Mouse (Mus musculus) liver, embryonic 13.5 days (tissue): ENCODE results near the gene Dnm3. TPM values are rescaled to one million over a fixed set of nuclear protein-coding genes. Genes with fewer than 3 reads are reported as not detected.

Experiments
- ATAC-seq: fragments of 200-750 bp; cut with Nextera tagmentation; 2 replicates; pipeline ENCODE4 v1.8.0; 2017; ENCODE audit warnings: low read depth, mild to moderate bottlenecking, moderate number of reproducible peaks, moderate library complexity
- DNase-seq: peaks from one replicate; pipeline ENCODE4 v3.0.0; 2022
- H3K27ac ChIP-seq: fragments of 300-500 bp; sonication (generic); 2 replicates; pipeline ENCODE4 v1.5.1; 2015; ENCODE audit warnings: moderate library complexity, mild to moderate bottlenecking, inconsistent platforms
- H3K27me3 ChIP-seq: fragments of 300-500 bp; sonication (generic); 2 replicates; pipeline ENCODE4 v1.6.1; 2015; ENCODE audit warnings: mild to moderate bottlenecking, inconsistent platforms
- H3K36me3 ChIP-seq: fragments of 300-500 bp; sonication (generic); 2 replicates; pipeline ENCODE4 v1.6.1; 2015; ENCODE audit warnings: mild to moderate bottlenecking, inconsistent platforms
- H3K4me1 ChIP-seq: fragments of 300-500 bp; sonication (generic); replicated peaks from 2 replicates; pipeline ENCODE4 v1.6.1; 2015; ENCODE audit warnings: inconsistent platforms
- H3K4me2 ChIP-seq: fragments of 300-500 bp; sonication (generic); 2 replicates; pipeline ENCODE4 v1.6.1; 2015; ENCODE audit warnings: inconsistent platforms, mild to moderate bottlenecking, moderate library complexity
- H3K4me3 ChIP-seq: fragments of 300-500 bp; sonication (generic); replicated peaks from 2 replicates; pipeline ENCODE4 v1.5.1; 2015; ENCODE audit warnings: mild to moderate bottlenecking, inconsistent platforms
- H3K9ac ChIP-seq: fragments of 300-500 bp; sonication (generic); 2 replicates; pipeline ENCODE4 v1.6.1; 2015; ENCODE audit warnings: mild to moderate bottlenecking, inconsistent platforms
- H3K9me3 ChIP-seq: fragments of 300-500 bp; sonication (generic); replicated peaks from 2 replicates; pipeline ENCODE4 v1.6.1; 2016; ENCODE audit warnings: inconsistent platforms
- WGBS: fragments of 180-500 bp; shearing (Covaris S2); methylation state at CpG from one replicate; pipeline ENCODE4 v1.1.7; 2015; ENCODE audit not compliant: insufficient replicate concordance; 5-methylcytosine and 5-hydroxymethylcytosine counted together
- polyA plus RNA-seq: library from polyadenylated mRNA; unstranded; fragments of >200 nt; fragmentation: Nextera tagmentation; extraction: Ambion mirVana; gene quantifications from 2 replicates; pipeline ENCODE4 v1.2.1, GENCODE M21; 2015

Dnm3 gene
- polyA plus RNA-seq, 1 experiment from 2014 or later, result 1.2 TPM

GRCm38 (mm10) chr1:162126856-162127792 is 350.7 kb downstream of the Dnm3 start:
- no peaks in the 10 kb centered on the region for H3K36me3 ChIP-seq
- no peak overlapping the region for H3K9ac ChIP-seq
- no peak overlapping the region for H3K27ac ChIP-seq
- WGBS, result 50% methylated on average over 8 of the region's 8 CpGs
- H3K4me3 ChIP-seq, result no peak overlapping the region
- no peak for ATAC-seq
- H3K9me3 ChIP-seq, result no peaks in the 10 kb centered on the region
- no peaks in the 10 kb centered on the region for H3K4me1 ChIP-seq
- H3K27me3 ChIP-seq, result no peaks in the 10 kb centered on the region
- DNase-seq, result no peak
- no peak overlapping the region for H3K4me2 ChIP-seq

DNA sequence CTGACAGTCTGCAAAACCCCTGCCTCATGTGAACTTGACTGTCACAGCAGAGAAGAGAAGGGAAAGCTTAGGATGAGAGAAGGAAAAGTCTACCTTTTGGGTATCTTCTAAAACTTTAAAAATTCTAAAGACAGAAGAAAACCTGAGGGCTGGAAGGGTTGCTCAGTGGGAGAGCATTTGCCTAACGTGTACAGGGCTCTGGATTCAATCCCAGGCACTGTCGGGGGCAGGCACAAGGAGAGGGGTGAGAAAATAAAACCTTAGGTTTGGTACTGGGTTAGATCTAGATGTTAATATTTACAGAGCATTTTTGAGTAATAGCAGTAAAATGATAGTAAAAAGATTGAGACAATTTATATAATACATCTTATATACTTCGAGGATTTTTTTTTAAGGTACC is 353.4 kb downstream of the Dnm3 start:
- H3K27me3 ChIP-seq, result no peaks in the 10 kb centered on the region
- no peaks in the 10 kb centered on the region for H3K36me3 ChIP-seq
- no peaks in the 10 kb centered on the region for H3K9me3 ChIP-seq
- no peak overlapping the region for H3K27ac ChIP-seq
- no peak overlapping the region for H3K9ac ChIP-seq
- no peaks in the 10 kb centered on the region for H3K4me1 ChIP-seq
- H3K4me3 ChIP-seq, result no peak overlapping the region
- no peak for DNase-seq
- no peak overlapping the region for H3K4me2 ChIP-seq
- ATAC-seq, result no peak
- 61% methylated on average over 3 of the region's 3 CpGs for WGBS

DNA sequence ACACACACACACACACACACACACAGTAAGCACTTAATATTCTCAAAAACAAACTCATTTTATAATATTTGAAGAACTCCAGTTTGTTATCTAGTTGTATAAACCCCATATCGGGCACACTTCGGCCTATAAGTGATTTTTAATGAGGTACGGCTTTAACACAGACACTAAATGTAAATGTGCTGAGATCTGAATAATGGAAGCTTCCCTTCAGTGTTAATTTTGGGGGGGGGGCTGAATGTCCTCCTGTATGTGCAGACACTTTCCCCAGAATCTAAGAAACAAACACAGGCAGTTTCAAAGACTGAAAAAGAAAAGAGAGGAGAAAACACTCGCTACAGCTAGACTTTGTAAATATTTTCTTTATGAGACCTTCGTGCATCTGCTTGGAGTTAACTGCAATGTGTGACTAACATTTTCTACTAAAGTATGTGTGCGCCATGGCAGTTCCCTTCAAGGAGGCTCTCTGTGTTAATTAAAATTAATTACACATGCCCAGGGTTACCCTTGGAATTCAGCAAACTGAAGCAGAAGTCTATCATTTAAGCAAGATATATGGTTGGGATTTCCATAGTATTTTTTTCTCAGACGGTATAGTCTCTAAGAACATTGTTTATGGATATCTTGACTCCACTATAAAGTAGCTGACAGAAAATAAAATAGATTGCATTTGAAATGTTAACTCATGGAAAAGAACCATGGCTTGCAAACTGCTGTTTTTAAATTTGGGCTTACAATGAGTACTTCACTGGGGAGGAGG is 356.2 kb downstream of the Dnm3 start:
- Histone ChIP-seq H3K36me3 (no peaks in the 10 kb centered on the region), H3K27ac (no peak overlapping the region), H3K4me3 (no peak overlapping the region), H3K4me2 (no peak overlapping the region), H3K4me1 (no peaks in the 10 kb centered on the region), H3K9me3 (no peaks in the 10 kb centered on the region), H3K9ac (no peak overlapping the region), H3K27me3 (no peaks in the 10 kb centered on the region)
- 69% methylated on average over 7 of the region's 7 CpGs for WGBS
- ATAC-seq, result no peak
- DNase-seq, result no peak

GRCm38 (mm10) chr1:162109437-162109813 is 368.4 kb downstream of the Dnm3 start:
- Histone ChIP-seq H3K4me1 (no peaks in the 10 kb centered on the region), H3K4me2 (no peak overlapping the region), H3K9me3 (no peaks in the 10 kb centered on the region), H3K27me3 (no peaks in the 10 kb centered on the region), H3K9ac (no peak overlapping the region), H3K27ac (no peak overlapping the region), H3K4me3 (no peak overlapping the region), H3K36me3 (no peaks in the 10 kb centered on the region)
- DNase-seq (no peak), ATAC-seq (no peak)
- WGBS, result 68% methylated on average over 7 of the region's 7 CpGs

GRCm38 (mm10) chr1:162108726-162109436 is 369.0 kb downstream of the Dnm3 start:
- Histone ChIP-seq H3K4me2 (no peak overlapping the region), H3K9ac (no peak overlapping the region), H3K27ac (no peak overlapping the region), H3K27me3 (no peaks in the 10 kb centered on the region), H3K36me3 (no peaks in the 10 kb centered on the region), H3K4me1 (no peaks in the 10 kb centered on the region), H3K9me3 (no peaks in the 10 kb centered on the region), H3K4me3 (no peak overlapping the region)
- DNase-seq, result no peak
- 70% methylated on average over 6 of the region's 6 CpGs for WGBS
- ATAC-seq, result no peak

DNA sequence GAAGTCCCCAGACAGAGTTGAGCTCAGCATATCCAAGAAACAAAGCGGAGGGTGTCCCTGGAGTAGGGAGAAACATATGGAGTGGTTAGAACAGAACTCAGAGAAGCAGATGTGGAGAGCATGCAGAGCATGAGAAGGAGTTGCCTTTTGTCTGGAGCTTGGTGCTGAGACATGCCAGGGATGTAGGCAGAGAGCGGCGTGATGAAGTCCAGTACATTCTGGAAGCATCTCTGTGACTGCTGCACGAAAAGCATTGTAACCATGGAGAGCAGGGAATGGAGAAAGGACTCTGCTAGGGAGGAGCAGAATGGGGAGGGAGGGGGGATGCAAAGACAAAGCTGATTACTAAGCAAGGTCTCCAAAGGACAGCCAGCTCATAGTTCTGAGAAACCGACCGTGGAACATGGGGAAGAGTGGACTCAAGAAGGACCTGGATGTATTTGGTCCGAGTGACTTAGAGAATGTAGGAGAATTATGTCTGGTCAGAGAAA is 369.6 kb downstream of the Dnm3 start:
- no peak overlapping the region for H3K4me3 ChIP-seq
- ATAC-seq (no peak), DNase-seq (no peak)
- no peaks in the 10 kb centered on the region for H3K4me1 ChIP-seq
- no peak overlapping the region for H3K27ac ChIP-seq
- H3K4me2 ChIP-seq, result no peak overlapping the region
- no peaks in the 10 kb centered on the region for H3K27me3 ChIP-seq
- H3K36me3 ChIP-seq, result no peaks in the 10 kb centered on the region
- WGBS, result 56% methylated on average over 7 of the region's 7 CpGs
- H3K9me3 ChIP-seq, result no peaks in the 10 kb centered on the region
- H3K9ac ChIP-seq, result no peak overlapping the region

GRCm38 (mm10) chr1:162107011-162107606 is 370.7 kb downstream of the Dnm3 start:
- Histone ChIP-seq H3K36me3 (no peaks in the 10 kb centered on the region), H3K9ac (no peak overlapping the region), H3K4me3 (no peak overlapping the region), H3K27ac (no peak overlapping the region), H3K9me3 (no peaks in the 10 kb centered on the region), H3K27me3 (no peaks in the 10 kb centered on the region), H3K4me2 (no peak overlapping the region), H3K4me1 (no peaks in the 10 kb centered on the region)
- 72% methylated on average over 4 of the region's 4 CpGs for WGBS
- ATAC-seq, result no peak
- no peak for DNase-seq

GRCm38 (mm10) chr1:162100961-162101830 is 376.6 kb downstream of the Dnm3 start:
- ATAC-seq, result no peak
- peaks cover 10% of the 10 kb centered on the region for H3K4me1 ChIP-seq
- no peaks in the 10 kb centered on the region for H3K9me3 ChIP-seq
- H3K4me2 ChIP-seq, result no peak overlapping the region
- no peak overlapping the region for H3K27ac ChIP-seq
- H3K27me3 ChIP-seq, result no peaks in the 10 kb centered on the region
- H3K4me3 ChIP-seq, result no peak overlapping the region
- 78% methylated on average over 10 of the region's 10 CpGs for WGBS
- DNase-seq, result no peak
- no peak overlapping the region for H3K9ac ChIP-seq
- no peaks in the 10 kb centered on the region for H3K36me3 ChIP-seq

DNA sequence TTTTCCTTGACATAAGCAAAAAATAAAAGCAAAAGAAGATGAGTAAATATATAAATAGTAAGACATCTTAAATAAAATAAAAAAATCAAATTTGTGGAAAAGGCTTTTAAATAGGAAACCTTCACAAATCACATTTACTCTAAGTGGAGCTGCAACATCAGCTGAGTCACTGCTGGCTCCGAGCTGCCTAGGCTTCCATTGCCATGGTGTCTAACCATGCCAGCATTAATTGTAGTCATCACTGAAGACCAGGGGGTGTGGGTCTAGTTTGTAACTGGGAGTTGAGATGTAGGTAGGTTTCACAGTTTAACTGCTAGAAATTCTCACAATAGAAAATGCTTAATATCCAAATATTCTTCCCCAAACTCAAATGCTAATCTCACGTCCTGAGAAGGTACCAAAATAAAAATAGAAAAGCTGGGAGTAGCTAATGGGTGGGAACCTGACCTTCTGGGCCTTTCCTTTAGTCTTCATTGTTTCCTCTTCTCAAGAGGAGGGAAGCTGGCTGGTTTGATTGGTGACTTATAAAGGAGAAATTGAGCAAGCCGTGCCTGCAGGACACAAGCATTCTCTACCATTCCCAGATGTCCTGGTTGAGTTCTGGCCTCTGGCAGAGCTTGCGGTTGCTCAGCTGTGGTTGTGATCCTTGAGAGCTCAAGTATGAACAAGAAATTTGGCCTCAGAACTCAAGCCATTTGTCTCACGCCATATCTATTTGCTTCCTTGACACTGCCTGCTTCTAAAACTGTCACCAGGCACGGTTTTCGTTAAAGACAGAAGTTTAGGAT is 377.6 kb downstream of the Dnm3 start:
- H3K9me3 ChIP-seq, result no peaks in the 10 kb centered on the region
- DNase-seq, result no peak
- H3K4me1 ChIP-seq, result peaks cover 10% of the 10 kb centered on the region
- no peak overlapping the region for H3K27ac ChIP-seq
- 59% methylated on average over 7 of the region's 7 CpGs for whole genome bisulfite sequencing
- H3K4me3 ChIP-seq, result no peak overlapping the region
- H3K27me3 ChIP-seq, result no peaks in the 10 kb centered on the region
- H3K9ac ChIP-seq, result no peak overlapping the region
- ATAC-seq, result no peak
- H3K36me3 ChIP-seq, result no peaks in the 10 kb centered on the region
- H3K4me2 ChIP-seq, result no peak overlapping the region

GRCm38 (mm10) chr1:162099203-162099602 is 378.6 kb downstream of the Dnm3 start:
- H3K9me3 ChIP-seq, result no peaks in the 10 kb centered on the region
- 7% methylated on average over 3 of the region's 3 CpGs for WGBS
- H3K27me3 ChIP-seq, result no peaks in the 10 kb centered on the region
- DNase-seq (no peak), ATAC-seq (peak; percentile 79)
- H3K27ac ChIP-seq, result no peak overlapping the region
- no peak overlapping the region for H3K4me2 ChIP-seq
- H3K36me3 ChIP-seq, result no peaks in the 10 kb centered on the region
- H3K4me3 ChIP-seq, result no peak overlapping the region
- peaks cover 10% of the 10 kb centered on the region for H3K4me1 ChIP-seq
- no peak overlapping the region for H3K9ac ChIP-seq
